Mouse (Mus musculus) brain, embryonic 14.5 days (tissue): ENCODE data around the gene B4galt3.

Source experiments
- CTCF ChIP-seq: fragments of 200-500 bp; IDR thresholded peaks from 2 replicates; pipeline ENCODE4 v1.5.1; 2012; ENCODE audit warnings: inconsistent platforms, mild to moderate bottlenecking, moderate library complexity, borderline replicate concordance; ENCODE audit not compliant: insufficient read depth, insufficient read length; ENCODE audit errors: extremely low read depth
- POLR2A ChIP-seq: fragments of 200-500 bp; IDR thresholded peaks from 2 replicates; pipeline ENCODE4 v1.6.1; 2012; ENCODE audit warnings: mild to moderate bottlenecking, inconsistent platforms, borderline replicate concordance; ENCODE audit not compliant: poor library complexity, insufficient read depth, insufficient read length, severe bottlenecking; ENCODE audit errors: extremely low read depth

GRCm38 (mm10) chr1:171272086-171272485 lies 2.0 kb downstream of the B4galt3 start:
- TF ChIP-seq POLR2A (no peak), CTCF (no peak)
